Mouse (Mus musculus): ENCODE results near the gene Tmem86a. TPM values are rescaled to one million over a fixed set of nuclear protein-coding genes. Genes with fewer than 3 reads are reported as not detected.

Gene Tmem86a
- total and polyA plus RNA-seq, 3 experiments = 0.30 to 2.0 (median 0.82) TPM

DNA sequence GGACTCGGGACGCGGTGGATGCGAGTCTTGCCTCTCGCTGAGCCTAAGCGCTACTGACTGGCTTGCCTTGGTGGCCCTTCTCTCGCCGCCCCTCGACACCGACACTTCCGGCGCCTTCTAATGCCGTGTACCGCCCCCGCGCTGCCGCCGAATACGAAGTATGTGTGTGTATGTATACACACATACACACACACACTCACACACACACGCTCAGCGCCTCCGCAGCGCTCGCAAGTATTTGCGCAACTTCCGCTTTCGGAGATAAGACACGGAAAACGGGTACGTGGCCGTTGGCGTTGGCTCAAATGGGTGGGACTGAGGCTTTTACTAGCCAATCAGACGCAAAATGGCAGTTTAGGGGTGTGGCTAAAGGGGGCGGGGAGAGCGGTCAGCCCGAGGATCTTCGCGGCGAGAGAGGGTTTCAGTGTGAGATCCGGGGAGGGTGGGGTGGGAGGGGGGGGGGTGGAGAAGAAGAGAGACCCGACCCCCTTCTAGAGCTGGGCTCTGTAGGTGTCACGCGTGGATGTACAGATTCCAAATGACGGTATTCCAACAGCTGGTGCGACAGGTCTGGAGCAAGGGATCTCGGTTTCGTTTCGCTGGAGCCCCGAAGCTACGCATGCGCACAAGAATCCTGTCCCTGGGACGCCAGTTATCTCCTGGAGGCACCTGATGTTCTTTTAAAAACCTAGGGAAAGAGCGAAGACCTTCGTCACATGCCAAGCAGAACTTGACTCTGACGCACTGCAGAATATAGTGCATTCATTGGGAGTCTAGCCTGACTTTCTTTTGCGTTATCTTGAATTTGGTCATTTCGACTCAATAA is 42.0 kb upstream of the Tmem86a start, which contains the start of gene Spty2d1 (continued):
- peak; percentile 70 for TF ChIP-seq ZMIZ1 (IDR thresholded peaks at IDR 0.05; ENCODE audit: low read depth, low read length)

- Histone ChIP-seq H3K27me3 (replicated peaks) (no peaks in the 10 kb centered on the region), H3K36me3 (replicated peaks in 1 of 2; ENCODE audit: control insufficient read depth in 1 of 2, insufficient read depth in 1 of 2, low read length in 1 of 2) (no peaks in the 10 kb centered on the region), H3K4me3 (replicated peaks in 1 of 3; ENCODE audit: low read depth in 2 of 3, low read length in 2 of 3, poor library complexity in 1 of 3) (peak overlapping the region in 2 of 3 experiments; percentile 0 to 19), H3K9ac (ENCODE audit: insufficient read depth, low read depth) (0 out of 2 replicates have a peak overlapping the region, but pooled peaks have one; percentile 0), H3K79me2 (replicated peaks; ENCODE audit: control insufficient read depth, extremely low read depth, insufficient read depth, poor library complexity, severe bottlenecking) (no peaks in the 10 kb centered on the region), H3K9me3 (replicated peaks; ENCODE audit: low read length) (no peaks in the 10 kb centered on the region), H3K27ac (ENCODE audit: insufficient read depth, low read depth) (peak overlapping the region; percentile 12), H3K4me2 (ENCODE audit: insufficient read depth, low read depth, poor library complexity, severe bottlenecking) (peak overlapping the region; percentile 39), H3K4me1 (ENCODE audit: control insufficient read depth in 1 of 2, insufficient read depth in 2 of 2) (peaks cover 6 to 43% of the 10 kb centered on the region in 2 experiments)
- TF ChIP-seq MEF2A (IDR thresholded peaks at IDR 0.05; ENCODE audit: borderline replicate concordance, low read depth, low read length) (no peak), RAD21 (IDR thresholded peaks at IDR 0.05; ENCODE audit: low read depth, low read length) (no peak), ELF1 (IDR thresholded peaks at IDR 0.05; ENCODE audit: low read depth, low read length) (no peak), ZNF384 (IDR thresholded peaks at IDR 0.05; ENCODE audit: low read depth, low read length) (no peak), JUND (conservative IDR thresholded peaks at IDR 0.05; ENCODE audit: low read depth, low read length) (no peak), MAZ (IDR thresholded peaks at IDR 0.05; ENCODE audit: low read depth, low read length) (peak; percentile 52; the same call in 1 of the 2 replicates), USF2 (conservative IDR thresholded peaks at IDR 0.05; ENCODE audit: low read depth, low read length) (no peak), MAFK (IDR thresholded peaks at IDR 0.05; ENCODE audit: insufficient replicate concordance, low read length) (0 out of 2 replicates have a peak, but pooled peaks have one; percentile 59), PAX5 (IDR thresholded peaks at IDR 0.05; ENCODE audit: low read length) (no peak), JUN (IDR thresholded peaks at IDR 0.05; ENCODE audit: insufficient read depth, low read depth, low read length) (no peak), MAX (IDR thresholded peaks at IDR 0.05; ENCODE audit: low read length) (0 out of 2 replicates have a peak, but pooled peaks have one; percentile 38), CTCF (conservative IDR thresholded peaks at IDR 0.05 in 1 of 2, IDR thresholded peaks at IDR 0.05 in 1 of 2; ENCODE audit: low read depth in 2 of 2, low read length in 2 of 2) (no peak), SMC3 (IDR thresholded peaks at IDR 0.05; ENCODE audit: low read depth, low read length) (no peak), ZC3H11A (IDR thresholded peaks at IDR 0.05; ENCODE audit: low read depth, low read length) (no peak), POLR2AphosphoS2 (IDR thresholded peaks at IDR 0.05; ENCODE audit: low read depth, low read length) (no peak), ZMIZ1 (IDR thresholded peaks at IDR 0.05; ENCODE audit: low read depth, low read length) (no peak), KAT2A (IDR thresholded peaks at IDR 0.05; ENCODE audit: insufficient replicate concordance, low read length) (no peak), RCOR1 (conservative IDR thresholded peaks at IDR 0.05; ENCODE audit: low read depth, low read length) (no peak), SIN3A (IDR thresholded peaks at IDR 0.05; ENCODE audit: low read length) (no peak), TCF12 (IDR thresholded peaks at IDR 0.05; ENCODE audit: low read depth, low read length) (peak; percentile 61), MYC (IDR thresholded peaks at IDR 0.05; ENCODE audit: low read depth, low read length) (peak; percentile 41; the same call in 1 of the 2 replicates), NELFE (IDR thresholded peaks at IDR 0.05; ENCODE audit: low read depth, low read length) (0 out of 2 replicates have a peak, but pooled peaks have one; percentile 19), ETS1 (conservative IDR thresholded peaks at IDR 0.05; ENCODE audit: low read depth, low read length) (0 out of 2 replicates have a peak, but pooled peaks have one; percentile 16), CHD2 (IDR thresholded peaks at IDR 0.05; ENCODE audit: low read length) (no peak), BHLHE40 (IDR thresholded peaks at IDR 0.05; ENCODE audit: low read depth, low read length) (peak; percentile 55), ZKSCAN1 (IDR thresholded peaks at IDR 0.05; ENCODE audit: borderline replicate concordance, low read depth, low read length) (no peak)
- in situ Hi-C loops (cut with MboI; ENCODE audit: low pct_ligation_motif_present, low pct_unique_long_range_greater_than_20kb, low sequenced_read_pairs) (no loop called here), dilution Hi-C loops (cut with MboI; ENCODE audit: extremely low pct_ligation_motif_present, extremely low pct_unique_long_range_greater_than_20kb, low sequenced_read_pairs) (no loop called here)
- DNase-seq (ENCODE audit: extremely low read depth) = peak; percentile 57
These were observed 37.2 kb upstream of the Tmem86a start for GRCm38 (mm10) chr7:47013131-47013767.

Data from CH12.LX (cell line).